Mouse (Mus musculus) heart, postnatal 0 days (tissue): ENCODE results near the gene Cyth3.

Experiments used
- CTCF ChIP-seq: IDR thresholded peaks from 2 replicates; pipeline ENCODE4 v1.5.1; 2016; ENCODE audit warnings: antibody characterized with exemption, control low read depth, low read depth
- EP300 ChIP-seq: IDR thresholded peaks from 2 replicates; pipeline ENCODE4 v1.6.1; 2016; ENCODE audit warnings: antibody characterized with exemption, low read depth

DNA sequence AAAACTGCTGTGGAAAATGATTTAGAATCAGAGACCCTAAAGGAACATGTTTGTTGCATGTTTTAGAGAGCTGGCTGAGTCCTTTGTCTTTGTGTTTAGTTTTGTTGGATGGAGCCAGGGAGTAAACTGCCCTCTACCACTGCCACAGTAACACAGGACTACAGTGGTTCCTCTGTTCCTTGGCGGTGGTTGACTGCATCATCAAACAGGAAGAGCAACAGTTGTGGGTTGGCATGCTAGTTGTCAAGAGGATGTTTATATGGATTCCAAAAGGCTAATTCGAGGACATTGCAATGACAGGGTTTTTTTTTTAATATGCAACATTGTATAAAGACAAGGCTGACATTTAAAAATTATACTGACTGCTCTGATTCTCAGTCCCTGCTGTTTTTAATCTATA, 47.6 kb downstream of the Cyth3 start:
- no peak for TF ChIP-seq CTCF
- TF ChIP-seq EP300, result no peak
